Mouse (Mus musculus): ENCODE data around the gene Dazap2. TPM values are rescaled to one million over a fixed set of nuclear protein-coding genes. Genes with fewer than 3 reads are reported as not detected.

The Dazap2 gene
- polyA plus RNA-seq (2014; fragmentation: Nextera tagmentation; extraction: Ambion mirVana): 228 and 235 TPM in 2 replicates

GRCm38 (mm10) chr15:100614996-100615824 is at the start of gene Dazap2:
Dazap2 (plus strand) TSS chr15:100615349.
- H3K9me3 ChIP-seq (ENCODE audit: control insufficient read depth, low read length): no peaks in the 10 kb centered on the region
- 0 out of 2 replicates have a peak, but pooled peaks cover 8% of the 10 kb centered on the region for H3K36me3 ChIP-seq (ENCODE audit: control insufficient read depth, insufficient read depth, low read length)
- peak; percentile 90 for ATAC-seq (replicated peaks; ENCODE audit: low FRiP score)
- peak within 1 kb of the TSS; percentile 94 for H3K27ac ChIP-seq (ENCODE audit: low read depth, low read length)
- H3K4me3 ChIP-seq (ENCODE audit: low read depth, low read length): peak within 1 kb of the TSS; percentile 90
- peak within 1 kb of the TSS; percentile 83 for H3K4me2 ChIP-seq (ENCODE audit: low read depth, low read length, severe bottlenecking)
- H3K27me3 ChIP-seq (ENCODE audit: control insufficient read depth, insufficient read depth, low read length): no peaks in the 10 kb centered on the region
- under 1% methylated on average over 88 of the region's 99 CpGs for WGBS
- DNase-seq (ENCODE audit: low spot score): peak; percentile 100
- peak within 1 kb of the TSS; percentile 87 for H3K9ac ChIP-seq (ENCODE audit: low read length)
- peaks cover 7% of the 10 kb centered on the region; the same call in 1 of the 2 replicates for H3K4me1 ChIP-seq (replicated peaks; ENCODE audit: control insufficient read depth, insufficient read depth, low read length)

- Histone ChIP-seq H3K4me2 (ENCODE audit: low read depth, low read length, severe bottlenecking) (no peak overlapping the region), H3K27me3 (ENCODE audit: control insufficient read depth, insufficient read depth, low read length) (no peaks in the 10 kb centered on the region), H3K36me3 (ENCODE audit: control insufficient read depth, insufficient read depth, low read length) (no peaks in the 10 kb centered on the region), H3K9ac (ENCODE audit: low read length) (no peak overlapping the region), H3K27ac (ENCODE audit: low read depth, low read length) (no peak overlapping the region), H3K9me3 (ENCODE audit: control insufficient read depth, low read length) (no peaks in the 10 kb centered on the region), H3K4me3 (ENCODE audit: low read depth, low read length) (no peak overlapping the region), H3K4me1 (replicated peaks; ENCODE audit: control insufficient read depth, insufficient read depth, low read length) (no peaks in the 10 kb centered on the region)
- no peak for DNase-seq (ENCODE audit: low spot score)
- no peak for ATAC-seq (replicated peaks; ENCODE audit: low FRiP score)
- WGBS: 76% methylated on average over 2 of the region's 2 CpGs
Measured at GRCm38 (mm10) chr15:100566531-100566930, 48.6 kb upstream of the Dazap2 start.

DNA sequence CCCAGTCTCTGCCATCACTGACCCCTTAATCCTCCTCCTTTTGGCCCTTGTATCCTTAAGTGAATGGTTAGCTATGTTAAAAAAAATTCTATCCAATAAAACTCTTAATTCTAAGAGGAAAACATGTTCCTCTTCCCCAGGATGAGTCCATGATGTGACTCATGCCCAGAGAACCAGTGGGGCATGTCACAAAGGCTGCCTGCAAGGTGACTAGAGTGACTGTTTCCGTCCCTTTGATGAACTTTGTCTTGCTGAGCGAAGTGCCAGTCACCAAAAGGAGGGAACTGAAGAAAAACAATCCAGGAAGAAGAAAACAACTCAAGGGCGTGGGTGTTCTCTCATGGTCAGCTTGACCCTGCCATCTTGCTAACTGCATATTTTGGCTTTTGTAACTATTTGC is 45.9 kb upstream of the Dazap2 start:
- no peak overlapping the region for H3K27ac ChIP-seq (ENCODE audit: low read depth, low read length)
- H3K9me3 ChIP-seq (ENCODE audit: control insufficient read depth, low read length): no peaks in the 10 kb centered on the region
- H3K4me2 ChIP-seq (ENCODE audit: low read depth, low read length, severe bottlenecking): no peak overlapping the region
- no peak overlapping the region for H3K4me3 ChIP-seq (ENCODE audit: low read depth, low read length)
- DNase-seq (ENCODE audit: low spot score): no peak
- no peak overlapping the region for H3K9ac ChIP-seq (ENCODE audit: low read length)
- H3K27me3 ChIP-seq (ENCODE audit: control insufficient read depth, insufficient read depth, low read length): no peaks in the 10 kb centered on the region
- ATAC-seq (replicated peaks; ENCODE audit: low FRiP score): no peak
- 68% methylated on average over 3 of the region's 3 CpGs for WGBS
- no peaks in the 10 kb centered on the region for H3K4me1 ChIP-seq (replicated peaks; ENCODE audit: control insufficient read depth, insufficient read depth, low read length)
- no peaks in the 10 kb centered on the region for H3K36me3 ChIP-seq (ENCODE audit: control insufficient read depth, insufficient read depth, low read length)

- H3K27me3 ChIP-seq (ENCODE audit: control insufficient read depth, insufficient read depth, low read length): no peaks in the 10 kb centered on the region
- no peaks in the 10 kb centered on the region for H3K36me3 ChIP-seq (ENCODE audit: control insufficient read depth, insufficient read depth, low read length)
- DNase-seq (ENCODE audit: low spot score) (no peak), ATAC-seq (replicated peaks; ENCODE audit: low FRiP score) (no peak)
- H3K27ac ChIP-seq (ENCODE audit: low read depth, low read length): no peak overlapping the region
- no peaks in the 10 kb centered on the region for H3K4me1 ChIP-seq (replicated peaks; ENCODE audit: control insufficient read depth, insufficient read depth, low read length)
- H3K9me3 ChIP-seq (ENCODE audit: control insufficient read depth, low read length): no peaks in the 10 kb centered on the region
- H3K4me2 ChIP-seq (ENCODE audit: low read depth, low read length, severe bottlenecking): no peak overlapping the region
- H3K4me3 ChIP-seq (ENCODE audit: low read depth, low read length): no peak overlapping the region
- WGBS: 79% methylated on average over 6 of the region's 6 CpGs
- H3K9ac ChIP-seq (ENCODE audit: low read length): no peak overlapping the region
Measured at GRCm38 (mm10) chr15:100573946-100574345, 41.2 kb upstream of the Dazap2 start.

GRCm38 (mm10) chr15:100574378-100574777 is 40.8 kb upstream of the Dazap2 start:
- WGBS: 83% methylated on average over 2 of the region's 2 CpGs

GRCm38 (mm10) chr15:100575366-100575765 is 39.8 kb upstream of the Dazap2 start:
- Histone ChIP-seq H3K4me2 (ENCODE audit: low read depth, low read length, severe bottlenecking) (no peak overlapping the region), H3K9me3 (ENCODE audit: control insufficient read depth, low read length) (no peaks in the 10 kb centered on the region), H3K36me3 (ENCODE audit: control insufficient read depth, insufficient read depth, low read length) (no peaks in the 10 kb centered on the region), H3K4me3 (ENCODE audit: low read depth, low read length) (no peak overlapping the region), H3K4me1 (replicated peaks; ENCODE audit: control insufficient read depth, insufficient read depth, low read length) (no peaks in the 10 kb centered on the region), H3K27ac (ENCODE audit: low read depth, low read length) (no peak overlapping the region), H3K9ac (ENCODE audit: low read length) (no peak overlapping the region), H3K27me3 (ENCODE audit: control insufficient read depth, insufficient read depth, low read length) (no peaks in the 10 kb centered on the region)
- DNase-seq (ENCODE audit: low spot score) (no peak), ATAC-seq (replicated peaks; ENCODE audit: low FRiP score) (no peak)
- WGBS: 88% methylated on average over 12 of the region's 12 CpGs

More at GRCm38 (mm10) chr15:100574378-100574777, 40.8 kb upstream of the Dazap2 start:
- Histone ChIP-seq H3K9ac (ENCODE audit: low read length) (no peak overlapping the region), H3K27me3 (ENCODE audit: control insufficient read depth, insufficient read depth, low read length) (no peaks in the 10 kb centered on the region), H3K9me3 (ENCODE audit: control insufficient read depth, low read length) (no peaks in the 10 kb centered on the region), H3K4me1 (replicated peaks; ENCODE audit: control insufficient read depth, insufficient read depth, low read length) (no peaks in the 10 kb centered on the region), H3K4me3 (ENCODE audit: low read depth, low read length) (no peak overlapping the region), H3K36me3 (ENCODE audit: control insufficient read depth, insufficient read depth, low read length) (no peaks in the 10 kb centered on the region), H3K27ac (ENCODE audit: low read depth, low read length) (no peak overlapping the region), H3K4me2 (ENCODE audit: low read depth, low read length, severe bottlenecking) (no peak overlapping the region)
- ATAC-seq (replicated peaks; ENCODE audit: low FRiP score): no peak
- no peak for DNase-seq (ENCODE audit: low spot score)

GRCm38 (mm10) chr15:100576392-100576791 is 38.8 kb upstream of the Dazap2 start:
- Histone ChIP-seq H3K4me2 (ENCODE audit: low read depth, low read length, severe bottlenecking) (no peak overlapping the region), H3K4me3 (ENCODE audit: low read depth, low read length) (no peak overlapping the region), H3K36me3 (ENCODE audit: control insufficient read depth, insufficient read depth, low read length) (no peaks in the 10 kb centered on the region), H3K9me3 (ENCODE audit: control insufficient read depth, low read length) (no peaks in the 10 kb centered on the region), H3K9ac (ENCODE audit: low read length) (no peak overlapping the region), H3K27me3 (ENCODE audit: control insufficient read depth, insufficient read depth, low read length) (no peaks in the 10 kb centered on the region), H3K4me1 (replicated peaks; ENCODE audit: control insufficient read depth, insufficient read depth, low read length) (no peaks in the 10 kb centered on the region), H3K27ac (ENCODE audit: low read depth, low read length) (no peak overlapping the region)
- DNase-seq (ENCODE audit: low spot score): no peak
- 84% methylated on average over 6 of the region's 6 CpGs for WGBS
- no peak for ATAC-seq (replicated peaks; ENCODE audit: low FRiP score)

GRCm38 (mm10) chr15:100576810-100577209 is 38.3 kb upstream of the Dazap2 start:
- Histone ChIP-seq H3K4me2 (ENCODE audit: low read depth, low read length, severe bottlenecking) (no peak overlapping the region), H3K4me3 (ENCODE audit: low read depth, low read length) (no peak overlapping the region), H3K4me1 (replicated peaks; ENCODE audit: control insufficient read depth, insufficient read depth, low read length) (no peaks in the 10 kb centered on the region), H3K9ac (ENCODE audit: low read length) (no peak overlapping the region), H3K27ac (ENCODE audit: low read depth, low read length) (no peak overlapping the region), H3K36me3 (ENCODE audit: control insufficient read depth, insufficient read depth, low read length) (no peaks in the 10 kb centered on the region), H3K27me3 (ENCODE audit: control insufficient read depth, insufficient read depth, low read length) (no peaks in the 10 kb centered on the region), H3K9me3 (ENCODE audit: control insufficient read depth, low read length) (no peaks in the 10 kb centered on the region)
- 81% methylated on average over 6 of the region's 6 CpGs for WGBS
- no peak for ATAC-seq (replicated peaks; ENCODE audit: low FRiP score)
- DNase-seq (ENCODE audit: low spot score): no peak

DNA sequence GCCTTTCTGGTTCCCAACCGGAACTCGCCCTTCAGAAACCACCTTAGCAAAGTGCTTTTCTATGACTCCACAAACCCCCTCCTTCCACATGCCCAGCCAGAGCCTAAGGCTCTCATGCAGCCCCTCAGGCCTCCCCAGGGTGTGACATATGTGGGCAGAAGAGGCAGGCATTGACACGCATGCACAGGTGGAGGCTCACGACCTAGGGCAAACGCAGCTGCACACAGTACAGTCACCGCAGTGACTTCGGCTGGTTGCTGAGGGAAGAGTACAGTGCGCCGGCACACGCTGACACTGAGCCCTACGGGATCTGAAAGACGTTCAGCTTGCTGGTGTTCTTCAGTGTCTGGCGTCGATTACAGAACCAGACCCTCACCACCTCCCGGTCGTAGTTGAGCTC is 37.2 kb upstream of the Dazap2 start:
- Histone ChIP-seq H3K9me3 (ENCODE audit: control insufficient read depth, low read length) (no peaks in the 10 kb centered on the region), H3K27me3 (ENCODE audit: control insufficient read depth, insufficient read depth, low read length) (no peaks in the 10 kb centered on the region), H3K4me2 (ENCODE audit: low read depth, low read length, severe bottlenecking) (no peak overlapping the region), H3K4me3 (ENCODE audit: low read depth, low read length) (no peak overlapping the region), H3K36me3 (ENCODE audit: control insufficient read depth, insufficient read depth, low read length) (no peaks in the 10 kb centered on the region), H3K4me1 (replicated peaks; ENCODE audit: control insufficient read depth, insufficient read depth, low read length) (no peaks in the 10 kb centered on the region), H3K27ac (ENCODE audit: low read depth, low read length) (no peak overlapping the region), H3K9ac (ENCODE audit: low read length) (no peak overlapping the region)
- DNase-seq (ENCODE audit: low spot score) (no peak), ATAC-seq (replicated peaks; ENCODE audit: low FRiP score) (no peak)
- WGBS: 88% methylated on average over 16 of the region's 16 CpGs
